Mouse (Mus musculus): ENCODE results near the gene Syf2. TPM values are rescaled to one million over a fixed set of nuclear protein-coding genes. Genes with fewer than 3 reads are reported as not detected.

The Syf2 gene
- polyA plus RNA-seq, 1 experiment from 2014 or later: 79.5 TPM

DNA sequence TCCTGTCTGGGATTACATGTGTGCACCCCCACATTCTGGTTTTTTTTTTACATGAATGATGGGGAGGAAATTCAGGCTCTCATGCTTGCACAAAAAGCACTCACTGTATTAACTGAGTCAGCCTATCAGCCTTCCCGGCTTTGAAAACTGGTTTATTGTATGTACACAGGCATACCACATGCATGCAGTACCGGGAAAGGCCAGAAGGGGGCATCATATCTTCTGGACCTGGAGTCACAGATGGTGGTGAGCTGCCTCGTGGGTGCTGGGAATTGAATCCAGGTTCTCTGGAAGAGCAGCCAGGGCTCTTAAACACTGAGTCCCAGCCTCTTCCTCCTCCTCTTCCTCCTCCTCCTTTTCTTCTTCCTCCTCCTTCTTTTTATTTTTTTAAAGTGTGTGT lies 53.9 kb downstream of the Syf2 start:
- WGBS: 64% methylated on average over 3 of the region's 3 CpGs
- no peaks in the 10 kb centered on the region for H3K9me3 ChIP-seq (replicated peaks; ENCODE audit: control insufficient read depth, low read length)
- no peak overlapping the region for H3K27ac ChIP-seq (replicated peaks; ENCODE audit: low read depth, low read length)
- no peaks in the 10 kb centered on the region for H3K27me3 ChIP-seq (ENCODE audit: control insufficient read depth, insufficient read depth, low read length)
- no peaks in the 10 kb centered on the region for H3K4me1 ChIP-seq (ENCODE audit: control insufficient read depth, insufficient read depth, low read length)
- H3K9ac ChIP-seq (replicated peaks; ENCODE audit: low read length): no peak overlapping the region
- no peak overlapping the region for H3K4me3 ChIP-seq (ENCODE audit: low read depth, low read length)
- no peak overlapping the region for H3K4me2 ChIP-seq (ENCODE audit: low read depth, low read length)
- ATAC-seq (replicated peaks; ENCODE audit: insufficient number of reproducible peaks, low FRiP score, low TSS enrichment, low read depth): no peak
- peak; percentile 31 for DNase-seq (ENCODE audit: low spot score)
- H3K36me3 ChIP-seq (replicated peaks; ENCODE audit: control insufficient read depth, insufficient read depth, low read depth, low read length): no peaks in the 10 kb centered on the region

DNA sequence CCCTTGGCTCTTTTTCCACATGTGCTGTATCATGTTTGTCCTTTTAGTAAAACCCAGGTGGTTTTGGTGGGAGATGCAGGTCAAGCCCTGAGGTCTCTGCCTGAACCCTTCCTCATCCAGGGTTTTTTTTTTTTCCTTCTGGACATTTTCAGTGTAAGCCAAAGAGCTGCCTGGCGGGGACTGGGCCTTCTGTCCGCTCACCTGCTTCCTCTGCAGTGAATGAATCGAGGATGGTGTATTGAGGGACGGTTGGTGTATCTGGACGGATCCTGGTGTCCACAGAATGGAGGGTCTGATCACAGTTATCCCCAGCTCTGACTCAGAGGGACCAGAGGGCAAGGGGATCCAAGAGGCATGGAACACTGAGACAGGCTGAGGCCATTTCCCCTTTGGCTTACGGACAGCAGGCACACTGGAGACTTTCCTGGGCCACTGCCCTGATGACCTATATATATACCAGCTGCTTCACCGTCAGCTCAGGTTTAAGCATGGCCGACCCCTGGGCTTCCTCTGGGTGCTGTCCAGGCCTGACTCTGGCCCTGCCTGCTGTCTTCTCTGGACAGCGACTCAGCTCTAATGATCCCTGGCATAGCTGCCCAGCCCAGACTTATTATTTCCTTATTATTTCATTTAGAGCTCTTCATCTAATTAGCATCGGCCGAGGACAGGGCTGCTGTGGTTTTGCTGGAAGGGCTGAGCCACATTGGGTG lies 55.1 kb downstream of the Syf2 start:
- Histone ChIP-seq H3K27me3 (ENCODE audit: control insufficient read depth, insufficient read depth, low read length) (no peaks in the 10 kb centered on the region), H3K9me3 (replicated peaks; ENCODE audit: control insufficient read depth, low read length) (no peaks in the 10 kb centered on the region), H3K4me3 (ENCODE audit: low read depth, low read length) (no peak overlapping the region), H3K36me3 (replicated peaks; ENCODE audit: control insufficient read depth, insufficient read depth, low read depth, low read length) (no peaks in the 10 kb centered on the region), H3K27ac (replicated peaks; ENCODE audit: low read depth, low read length) (no peak overlapping the region), H3K9ac (replicated peaks; ENCODE audit: low read length) (no peak overlapping the region), H3K4me1 (ENCODE audit: control insufficient read depth, insufficient read depth, low read length) (no peaks in the 10 kb centered on the region), H3K4me2 (ENCODE audit: low read depth, low read length) (no peak overlapping the region)
- WGBS: 70% methylated on average over 11 of the region's 11 CpGs
- ATAC-seq (replicated peaks; ENCODE audit: insufficient number of reproducible peaks, low FRiP score, low TSS enrichment, low read depth) (no peak), DNase-seq (ENCODE audit: low spot score) (no peak)

DNA sequence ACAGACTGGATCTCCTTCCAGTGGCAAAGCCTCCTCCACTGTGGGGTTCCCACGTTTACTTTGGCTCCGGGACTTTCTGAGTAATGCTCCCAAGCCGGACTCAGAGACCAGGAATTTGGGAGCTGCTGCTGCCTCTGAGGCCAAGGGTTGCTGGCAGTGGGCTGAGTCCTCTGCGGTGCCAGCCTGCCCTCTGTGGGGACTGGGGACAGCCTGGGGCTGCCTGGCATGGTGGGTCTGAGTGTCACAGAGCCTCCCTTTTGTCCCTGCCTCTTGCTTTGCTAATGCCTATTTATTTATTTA lies 55.6 kb downstream of the Syf2 start:
- H3K4me3 ChIP-seq (ENCODE audit: low read depth, low read length): no peak overlapping the region
- 72% methylated on average over 4 of the region's 4 CpGs for WGBS
- no peak overlapping the region for H3K4me2 ChIP-seq (ENCODE audit: low read depth, low read length)
- DNase-seq (ENCODE audit: low spot score) (no peak), ATAC-seq (replicated peaks; ENCODE audit: insufficient number of reproducible peaks, low FRiP score, low TSS enrichment, low read depth) (no peak)
- no peaks in the 10 kb centered on the region for H3K27me3 ChIP-seq (ENCODE audit: control insufficient read depth, insufficient read depth, low read length)
- no peaks in the 10 kb centered on the region for H3K36me3 ChIP-seq (replicated peaks; ENCODE audit: control insufficient read depth, insufficient read depth, low read depth, low read length)
- H3K9me3 ChIP-seq (replicated peaks; ENCODE audit: control insufficient read depth, low read length): no peaks in the 10 kb centered on the region
- no peak overlapping the region for H3K27ac ChIP-seq (replicated peaks; ENCODE audit: low read depth, low read length)
- H3K4me1 ChIP-seq (ENCODE audit: control insufficient read depth, insufficient read depth, low read length): no peaks in the 10 kb centered on the region; the same call in 1 of the 2 replicates
- H3K9ac ChIP-seq (replicated peaks; ENCODE audit: low read length): no peak overlapping the region

DNA sequence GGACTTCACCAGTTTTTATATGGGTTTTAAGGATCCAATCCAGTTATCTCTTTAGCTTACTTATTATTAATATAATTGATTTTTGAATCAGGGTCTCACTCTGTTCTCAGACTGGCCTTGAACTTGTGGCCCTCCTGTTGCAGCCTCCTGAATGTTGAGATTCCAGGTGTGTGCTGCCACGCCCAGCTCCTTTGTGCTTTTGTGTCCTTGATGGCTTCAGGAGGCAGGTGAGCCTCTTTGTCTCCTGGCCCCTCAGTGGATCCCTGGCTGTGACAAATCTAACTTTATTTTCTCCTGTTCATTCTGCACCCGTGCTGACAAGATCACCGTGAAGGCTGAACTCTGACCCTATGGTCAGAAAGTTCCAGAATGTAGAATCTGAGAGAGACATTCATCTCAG lies 56.3 kb downstream of the Syf2 start:
- H3K36me3 ChIP-seq (replicated peaks; ENCODE audit: control insufficient read depth, insufficient read depth, low read depth, low read length): no peaks in the 10 kb centered on the region
- H3K27me3 ChIP-seq (ENCODE audit: control insufficient read depth, insufficient read depth, low read length): no peaks in the 10 kb centered on the region
- ATAC-seq (replicated peaks; ENCODE audit: insufficient number of reproducible peaks, low FRiP score, low TSS enrichment, low read depth) (no peak), DNase-seq (ENCODE audit: low spot score) (no peak)
- 80% methylated on average over 3 of the region's 3 CpGs for WGBS
- H3K9me3 ChIP-seq (replicated peaks; ENCODE audit: control insufficient read depth, low read length): no peaks in the 10 kb centered on the region
- H3K4me1 ChIP-seq (ENCODE audit: control insufficient read depth, insufficient read depth, low read length): no peaks in the 10 kb centered on the region; the same call in 1 of the 2 replicates
- no peak overlapping the region for H3K4me3 ChIP-seq (ENCODE audit: low read depth, low read length)
- no peak overlapping the region for H3K4me2 ChIP-seq (ENCODE audit: low read depth, low read length)
- H3K27ac ChIP-seq (replicated peaks; ENCODE audit: low read depth, low read length): no peak overlapping the region
- H3K9ac ChIP-seq (replicated peaks; ENCODE audit: low read length): no peak overlapping the region

Other genes starting within 250 kb of the Syf2 start
- gene Man1c1, start 226.6 kb upstream of the Syf2 start, polyA plus RNA-seq (2014; fragmentation: Nextera tagmentation; extraction: Ambion mirVana): 1.9 and 3.3 TPM in 2 replicates
- 9.6 and 11.4 TPM in 2 replicates for gene Ldlrap1, start 162.9 kb upstream of the Syf2 start, polyA plus RNA-seq (2014; fragmentation: Nextera tagmentation; extraction: Ambion mirVana)
- 47.0 and 47.8 TPM in 2 replicates for gene Maco1, start 77.6 kb upstream of the Syf2 start, polyA plus RNA-seq (2014; fragmentation: Nextera tagmentation; extraction: Ambion mirVana)
- 13.7 and 19.7 TPM in 2 replicates for gene Rhd, start 66.4 kb upstream of the Syf2 start, polyA plus RNA-seq (2014; fragmentation: Nextera tagmentation; extraction: Ambion mirVana)
- 148 and 151 TPM in 2 replicates for gene Tmem50a, start 15.9 kb upstream of the Syf2 start, polyA plus RNA-seq (2014; fragmentation: Nextera tagmentation; extraction: Ambion mirVana)
- 351 and 368 TPM in 2 replicates for gene Rsrp1, start 7.3 kb upstream of the Syf2 start, polyA plus RNA-seq (2014; fragmentation: Nextera tagmentation; extraction: Ambion mirVana)
- gene Runx3, start 189.8 kb downstream of the Syf2 start, polyA plus RNA-seq (2014; fragmentation: Nextera tagmentation; extraction: Ambion mirVana): 0.48 and 0.86 TPM in 2 replicates

Data from embryonic facial prominence, embryonic 11.5 days (tissue).